19 mouse cellular contexts compared by ENCODE assay signal in genomic region chr13:84151300-84151699, GRCm38 (mm10).
DNase-seq lines count a peak whose midpoint lies in the region; ATAC-seq and TF ChIP-seq lines count a peak whose summit lies in the region.
"Had no signal": no experiment of that assay in that cellular context is flagged by ENCODE, and none has a peak within 500 bp of the region (broad histone marks: within the 10 kb centered on the region; RNA-seq: fewer than 3 reads in every experiment).

No protein-coding gene starts in this region.

- DNase-seq in midbrain, postnatal 0 days (ENCODE audit: low spot score): no peak
- DNase-seq in midbrain, embryonic 14.5 days: no peak
- DNase-seq: adrenal gland, adult 2 months; adrenal gland, postnatal 10 days; adrenal gland, postnatal 25 days; cerebellum, adult 11-12 months; cerebellum, adult 2 months; cerebellum, adult 9-10 months; cerebellum, postnatal 10 days; cerebellum, postnatal 25 days had no signal

- H3K27ac ChIP-seq in midbrain, embryonic 12.5 days (replicated peaks): no peak overlapping the region
- no peak overlapping the region for H3K27ac ChIP-seq in midbrain, postnatal 0 days (ENCODE audit: low read depth, low read length)
- no peak overlapping the region for H3K27ac ChIP-seq in midbrain, embryonic 14.5 days (replicated peaks; ENCODE audit: low read depth, low read length)
- H3K27ac ChIP-seq in midbrain, embryonic 16.5 days (ENCODE audit: low read length): no peak overlapping the region
- H3K27ac ChIP-seq: embryonic facial prominence, embryonic 10.5 days; embryonic facial prominence, embryonic 12.5 days; forebrain, embryonic 10.5 days; forebrain, embryonic 12.5 days had no signal

- no peaks in the 10 kb centered on the region for H3K9me3 ChIP-seq in midbrain, embryonic 12.5 days
- H3K9me3 ChIP-seq in midbrain, postnatal 0 days (ENCODE audit: low read length): no peaks in the 10 kb centered on the region
- H3K9me3 ChIP-seq in midbrain, embryonic 14.5 days (ENCODE audit: control insufficient read depth, low read length): no peaks in the 10 kb centered on the region
- no peaks in the 10 kb centered on the region for H3K9me3 ChIP-seq in midbrain, embryonic 16.5 days (replicated peaks; ENCODE audit: control insufficient read depth, low read length, poor library complexity, severe bottlenecking)
- H3K9me3 ChIP-seq: embryonic facial prominence, embryonic 10.5 days; embryonic facial prominence, embryonic 12.5 days; forebrain, embryonic 10.5 days; forebrain, embryonic 12.5 days had no signal

- no peak overlapping the region for H3K4me2 ChIP-seq in midbrain, embryonic 12.5 days (replicated peaks)
- H3K4me2 ChIP-seq in midbrain, postnatal 0 days (ENCODE audit: low read depth, low read length, poor library complexity, severe bottlenecking): no peak overlapping the region
- no peak overlapping the region for H3K4me2 ChIP-seq in midbrain, embryonic 14.5 days (ENCODE audit: low read length)
- H3K4me2 ChIP-seq in midbrain, embryonic 16.5 days (ENCODE audit: low read length): no peak overlapping the region
- H3K4me2 ChIP-seq: embryonic facial prominence, embryonic 12.5 days; forebrain, embryonic 12.5 days had no signal

- H3K36me3 ChIP-seq in midbrain, embryonic 12.5 days: no peaks in the 10 kb centered on the region
- no peaks in the 10 kb centered on the region for H3K36me3 ChIP-seq in midbrain, postnatal 0 days (ENCODE audit: insufficient read depth, low read length)
- no peaks in the 10 kb centered on the region for H3K36me3 ChIP-seq in midbrain, embryonic 14.5 days (ENCODE audit: control insufficient read depth, insufficient read depth, low read length)
- H3K36me3 ChIP-seq in midbrain, embryonic 16.5 days (ENCODE audit: control insufficient read depth, insufficient read depth, low read length): no peaks in the 10 kb centered on the region
- H3K36me3 ChIP-seq: embryonic facial prominence, embryonic 10.5 days; embryonic facial prominence, embryonic 12.5 days; forebrain, embryonic 10.5 days; forebrain, embryonic 12.5 days had no signal

- ATAC-seq in midbrain, embryonic 12.5 days (ENCODE audit: low FRiP score, low read depth): peak; percentile 54; the same call in 1 of the 2 replicates
- ATAC-seq in midbrain, postnatal 0 days (ENCODE audit: low FRiP score): no peak
- ATAC-seq in midbrain, embryonic 14.5 days (ENCODE audit: low FRiP score, low TSS enrichment): peak; percentile 67; the same call in 1 of the 2 replicates
- no peak for ATAC-seq in midbrain, embryonic 16.5 days
- no peak for ATAC-seq in erythroid progenitor cell, adult 5-6 weeks (replicated peaks; ENCODE audit: low FRiP score, poor library complexity, severe bottlenecking)
- ATAC-seq: forebrain, embryonic 14.5 days; forebrain, embryonic 16.5 days had no signal

- no peak for TF ChIP-seq CTCF in midbrain, postnatal 0 days (IDR thresholded peaks at IDR 0.05)

- no peak overlapping the region for H3K4me3 ChIP-seq in midbrain, embryonic 12.5 days
- H3K4me3 ChIP-seq in midbrain, postnatal 0 days (ENCODE audit: low read depth, low read length): no peak overlapping the region
- no peak overlapping the region for H3K4me3 ChIP-seq in midbrain, embryonic 14.5 days (replicated peaks; ENCODE audit: low read depth, low read length)
- no peak overlapping the region for H3K4me3 ChIP-seq in midbrain, embryonic 16.5 days (ENCODE audit: low read depth, low read length)
- H3K4me3 ChIP-seq: embryonic facial prominence, embryonic 10.5 days; embryonic facial prominence, embryonic 12.5 days; forebrain, embryonic 10.5 days; forebrain, embryonic 12.5 days had no signal

- no peaks in the 10 kb centered on the region for H3K27me3 ChIP-seq in midbrain, embryonic 12.5 days
- H3K27me3 ChIP-seq in midbrain, postnatal 0 days (ENCODE audit: insufficient read depth, low read length): no peaks in the 10 kb centered on the region
- no peaks in the 10 kb centered on the region for H3K27me3 ChIP-seq in midbrain, embryonic 14.5 days (ENCODE audit: control insufficient read depth, insufficient read depth, low read length)
- H3K27me3 ChIP-seq in midbrain, embryonic 16.5 days (ENCODE audit: control insufficient read depth, insufficient read depth, low read depth, low read length): no peaks in the 10 kb centered on the region
- H3K27me3 ChIP-seq: embryonic facial prominence, embryonic 12.5 days; forebrain, embryonic 12.5 days had no signal

- no peaks in the 10 kb centered on the region for H3K4me1 ChIP-seq in midbrain, embryonic 12.5 days
- no peaks in the 10 kb centered on the region for H3K4me1 ChIP-seq in midbrain, postnatal 0 days (ENCODE audit: insufficient read depth, low read length)
- H3K4me1 ChIP-seq in midbrain, embryonic 14.5 days (ENCODE audit: control insufficient read depth, insufficient read depth, low read length): no peaks in the 10 kb centered on the region
- no peaks in the 10 kb centered on the region for H3K4me1 ChIP-seq in midbrain, embryonic 16.5 days (ENCODE audit: control insufficient read depth, insufficient read depth, low read length)
- H3K4me1 ChIP-seq: embryonic facial prominence, embryonic 10.5 days; embryonic facial prominence, embryonic 12.5 days; forebrain, embryonic 10.5 days; forebrain, embryonic 12.5 days had no signal

- no peak overlapping the region for H3K9ac ChIP-seq in midbrain, embryonic 12.5 days (replicated peaks)
- H3K9ac ChIP-seq in midbrain, postnatal 0 days (replicated peaks; ENCODE audit: low read length, poor library complexity, severe bottlenecking): no peak overlapping the region
- H3K9ac ChIP-seq in midbrain, embryonic 14.5 days (replicated peaks; ENCODE audit: low read length): no peak overlapping the region
- no peak overlapping the region for H3K9ac ChIP-seq in midbrain, embryonic 16.5 days (ENCODE audit: low read depth, low read length)
- H3K9ac ChIP-seq: embryonic facial prominence, embryonic 12.5 days; forebrain, embryonic 12.5 days had no signal

Comparison
In these comparisons a context has a peak if more than half of its experiments do, and no peak if none do; other contexts are left out.
1. ATAC-seq: peak in midbrain, embryonic 12.5 days (single experiment) and midbrain, embryonic 14.5 days (single experiment); none in midbrain, postnatal 0 days (single experiment), midbrain, embryonic 16.5 days (single experiment) and erythroid progenitor cell, adult 5-6 weeks (single experiment).